Mouse (Mus musculus): Measurements from ENCODE around the gene Fam240b.

Gene Fam240b

DNA sequence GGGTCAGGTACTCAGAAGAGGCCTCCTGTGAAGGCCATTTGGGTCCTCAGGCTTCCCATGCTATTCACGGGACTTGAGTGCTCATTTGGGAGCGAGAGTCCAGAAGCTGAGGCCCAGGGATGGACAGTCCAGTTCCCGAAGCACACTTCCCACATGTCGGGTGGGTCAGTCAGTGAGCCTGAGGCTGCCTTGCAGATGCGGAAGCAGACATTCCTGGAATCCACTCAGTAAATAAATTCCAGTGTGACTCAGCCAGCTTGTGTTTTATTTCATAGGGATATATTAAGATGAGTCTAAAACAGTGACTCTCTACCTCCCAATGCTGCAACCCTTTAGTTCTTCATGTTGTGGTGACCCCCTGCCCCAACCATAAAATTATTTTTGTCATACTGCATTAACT is 58.1 kb downstream of the Fam240b start:
- no peak for DNase-seq (ENCODE audit: low spot score in 2 of 2)

DNA sequence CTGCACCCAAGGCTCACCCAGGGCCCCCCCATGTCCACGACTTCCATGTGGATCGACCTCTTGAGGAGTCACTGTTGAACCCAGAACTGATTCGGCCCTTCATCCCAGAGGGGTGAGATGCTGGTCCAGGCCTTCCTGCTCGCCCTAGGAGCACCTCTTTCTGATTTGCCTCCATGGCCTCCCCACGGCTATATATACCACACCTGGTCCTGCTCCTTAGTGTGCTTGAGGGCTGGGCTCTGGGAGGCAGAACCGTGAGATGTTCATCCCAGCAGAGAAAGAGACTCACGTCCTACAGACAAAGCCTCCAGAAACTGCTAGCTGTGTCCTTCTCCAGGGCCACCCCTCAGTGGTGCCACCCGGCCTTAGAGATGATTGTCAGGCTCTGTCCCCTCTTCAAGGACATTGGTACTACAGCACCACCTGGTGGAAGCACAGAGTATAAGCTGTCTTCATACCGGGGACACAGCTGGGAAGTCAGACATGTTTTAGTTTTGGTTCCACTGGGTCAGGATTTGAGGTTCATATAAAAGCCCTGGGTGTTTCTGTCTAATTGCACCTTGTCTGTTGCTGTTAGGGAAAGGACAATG is 58.6 kb downstream of the Fam240b start:
- peak; percentile 65 to 66 for DNase-seq (ENCODE audit: low spot score in 2 of 2)

DNA sequence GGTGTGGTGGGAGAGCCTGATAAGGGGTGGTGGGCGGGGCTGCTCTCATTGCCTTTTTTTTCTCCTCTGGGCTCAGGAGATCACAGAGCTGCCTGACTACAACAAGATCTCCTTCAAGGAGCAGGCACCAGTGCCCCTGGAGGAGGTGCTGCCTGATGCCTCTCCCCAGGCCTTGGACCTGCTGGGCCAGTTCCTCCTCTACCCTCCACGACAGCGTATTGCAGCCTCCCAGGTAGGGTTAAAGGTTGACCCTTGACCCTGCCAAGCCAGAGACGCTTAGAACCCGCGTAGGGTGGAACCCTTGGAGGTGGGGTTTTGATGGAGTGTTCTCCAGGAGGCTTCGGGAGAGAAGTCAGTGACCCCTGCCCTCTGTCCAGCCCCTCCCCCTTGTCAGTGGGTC is 59.8 kb downstream of the Fam240b start:
- no peak for DNase-seq (ENCODE audit: low spot score in 2 of 2)

DNA sequence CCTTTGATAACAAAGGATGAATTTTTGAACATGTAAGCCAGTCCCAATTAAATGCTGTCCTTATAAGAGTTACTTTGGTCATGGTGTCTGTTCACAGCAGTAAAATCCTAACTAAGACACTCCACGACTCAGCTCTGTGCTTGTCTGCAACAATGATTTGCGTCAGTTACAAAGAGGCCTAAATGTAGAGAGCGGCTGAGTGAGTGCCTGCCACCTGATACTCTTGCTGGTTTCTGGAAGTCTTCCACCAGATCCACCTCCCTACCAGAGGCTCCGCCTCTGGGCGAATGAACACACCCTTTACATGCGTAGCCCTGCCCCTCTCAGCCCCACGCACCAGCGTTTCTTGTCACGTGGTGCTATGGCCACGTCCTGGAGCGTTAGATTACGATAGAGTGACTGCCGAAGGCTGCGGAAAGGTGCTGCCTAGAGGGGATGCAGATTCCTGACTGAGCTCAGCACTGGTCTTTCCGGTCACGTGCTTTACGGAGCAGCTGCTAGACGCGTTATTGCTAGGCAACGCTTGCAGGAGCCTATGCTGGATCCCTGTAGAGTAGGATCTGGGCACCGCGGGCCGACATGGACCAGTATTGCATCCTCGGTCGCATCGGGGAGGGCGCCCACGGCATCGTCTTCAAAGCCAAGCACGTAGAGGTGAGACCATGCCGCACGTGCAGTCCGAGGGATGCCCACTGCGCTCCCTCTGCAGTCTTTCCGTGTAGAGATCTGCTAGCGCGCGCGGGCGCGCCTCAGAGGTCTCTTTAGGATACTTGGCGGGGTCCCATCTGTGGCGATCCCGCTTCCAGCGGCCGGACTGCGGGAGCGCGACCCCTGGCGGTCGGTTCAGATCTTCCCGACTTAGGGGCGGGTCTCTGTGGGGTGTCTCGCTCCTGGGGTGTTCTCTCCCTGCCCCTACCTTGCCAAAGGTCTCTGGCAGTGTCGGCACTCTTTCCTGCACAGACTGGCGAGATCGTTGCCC is 65.3 kb downstream of the Fam240b start, which contains the start of gene Cdk20:
Gene Cdk20, plus strand, starts transcription at position 298 of the 979 bp plus-strand sequence.
- DNase-seq (ENCODE audit: low spot score in 2 of 2) = peak; percentile 93 to 97
